Mouse (Mus musculus): ENCODE measurements around the gene Naa50.

DNA sequence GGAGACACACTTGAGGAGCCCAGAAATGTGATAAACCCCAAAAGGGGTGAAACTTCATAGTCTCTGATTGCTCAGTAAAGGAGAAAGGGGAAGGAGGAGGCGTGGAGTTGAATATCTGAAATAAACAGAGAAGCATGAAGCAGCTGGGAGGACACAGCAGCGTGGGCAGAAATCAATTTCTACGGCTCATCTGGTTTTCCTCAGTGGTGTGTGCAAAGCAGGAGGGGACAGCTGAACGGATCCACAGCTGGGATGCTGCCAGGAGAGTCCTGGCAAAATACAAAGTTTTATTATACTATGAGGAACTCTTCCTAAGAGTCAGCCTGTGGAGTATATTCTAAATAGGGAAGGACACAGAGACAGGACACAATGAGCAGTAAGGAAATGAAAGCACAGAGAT is 30.6 kb upstream of the Naa50 start:
- no peak for TF ChIP-seq CTCF (IDR thresholded peaks at IDR 0.05; ENCODE audit: low read depth, low read length)
- TF ChIP-seq POLR2A (IDR thresholded peaks at IDR 0.05; ENCODE audit: borderline replicate concordance, low read depth, low read length) = no peak
